Mouse (Mus musculus) midbrain, embryonic 11.5 days (tissue): ENCODE measurements around the gene Tlr2. TPM values are rescaled to one million over a fixed set of nuclear protein-coding genes. Genes with fewer than 3 reads are reported as not detected.

ENCODE experiments used
- polyA plus RNA-seq: library from polyadenylated mRNA; unstranded; fragments of >200 nt; fragmentation: Nextera tagmentation; extraction: Ambion mirVana; gene quantifications from 2 replicates; pipeline ENCODE4 v1.2.1, GENCODE M21; 2014

The Tlr2 gene
- polyA plus RNA-seq, 1 experiment from 2014 or later = 1.8 TPM

Other genes with a start within 250 kb of the Tlr2 start
- 88.4 and 96.4 TPM in 2 replicates for gene Sfrp2, start 75.4 kb downstream of the Tlr2 start, polyA plus RNA-seq
- gene Tmem131l, start 198.4 kb upstream of the Tlr2 start, polyA plus RNA-seq = 67.1 and 76.3 TPM in 2 replicates